Mouse (Mus musculus) hindbrain, embryonic 13.5 days (tissue): ENCODE measurements around the gene Akr1e1. TPM values are rescaled to one million over a fixed set of nuclear protein-coding genes. Genes with fewer than 3 reads are reported as not detected.
"Not testable (repeated sequence)": the region's sequence is repeated elsewhere in the genome, so short reads cannot be mapped to it uniquely, and the experiment has no call there.

Experiments used
- ATAC-seq: fragments of 200-750 bp; cut with Nextera tagmentation; 2 replicates; pipeline ENCODE4 v1.8.0; 2017; ENCODE audit warnings: moderate TSS enrichment; ENCODE audit not compliant: low FRiP score
- H3K27ac ChIP-seq: fragments of 300-500 bp; sonication (generic); 2 replicates; pipeline ENCODE4 v1.5.1; 2015; ENCODE audit warnings: inconsistent platforms, mild to moderate bottlenecking, moderate library complexity
- H3K27me3 ChIP-seq: fragments of 300-500 bp; sonication (generic); 2 replicates; pipeline ENCODE4 v1.6.1; 2015; ENCODE audit warnings: mild to moderate bottlenecking, inconsistent platforms
- H3K36me3 ChIP-seq: fragments of 300-500 bp; sonication (generic); 2 replicates; pipeline ENCODE4 v1.6.1; 2015; ENCODE audit warnings: mild to moderate bottlenecking, inconsistent platforms
- H3K4me1 ChIP-seq: fragments of 300-500 bp; sonication (generic); replicated peaks from 2 replicates; pipeline ENCODE4 v1.6.1; 2015; ENCODE audit warnings: inconsistent platforms
- H3K4me2 ChIP-seq: fragments of 300-500 bp; sonication (generic); 2 replicates; pipeline ENCODE4 v1.6.1; 2015; ENCODE audit warnings: inconsistent platforms, mild to moderate bottlenecking, moderate library complexity
- H3K4me3 ChIP-seq: fragments of 300-500 bp; sonication (generic); 2 replicates; pipeline ENCODE4 v1.5.1; 2015; ENCODE audit warnings: mild to moderate bottlenecking, inconsistent platforms
- H3K9ac ChIP-seq: fragments of 300-500 bp; sonication (generic); 2 replicates; pipeline ENCODE4 v1.6.1; 2015; ENCODE audit warnings: mild to moderate bottlenecking, inconsistent platforms
- H3K9me3 ChIP-seq: fragments of 300-500 bp; sonication (generic); 2 replicates; pipeline ENCODE4 v1.6.1; 2016; ENCODE audit warnings: inconsistent platforms
- WGBS: fragments of 180-500 bp; shearing (Covaris S2); methylation state at CpG from one replicate; pipeline ENCODE4 v1.1.7; 2015; 5-methylcytosine and 5-hydroxymethylcytosine counted together
- polyA plus RNA-seq: library from polyadenylated mRNA; unstranded; fragments of >200 nt; fragmentation: Nextera tagmentation; extraction: Ambion mirVana; gene quantifications from 2 replicates; pipeline ENCODE4 v1.2.1, GENCODE M21; 2015

Akr1e1 gene
- polyA plus RNA-seq, result 42.1 and 52.7 TPM in 2 replicates

GRCm38 (mm10) chr13:4608961-4609409, at the start of gene Akr1e1:
TSS of gene Akr1e1 (minus strand) at chr13:4609174.
- Histone ChIP-seq H3K27ac (peak within 1 kb of the TSS; percentile 78), H3K4me1 (0 out of 2 replicates have a peak, but pooled peaks cover 5% of the 10 kb centered on the region), H3K9me3 (no peaks in the 10 kb centered on the region), H3K4me2 (peak within 1 kb of the TSS; percentile 59), H3K36me3 (no peaks in the 10 kb centered on the region; the same call in 1 of the 2 replicates), H3K4me3 (peak within 1 kb of the TSS; percentile 62), H3K27me3 (no peaks in the 10 kb centered on the region), H3K9ac (peak within 1 kb of the TSS; percentile 78)
- 4% methylated on average over 10 of the region's 10 CpGs for WGBS
- peak; percentile 100 for ATAC-seq

- Histone ChIP-seq H3K27ac (no peak overlapping the region), H3K27me3 (no peaks in the 10 kb centered on the region), H3K36me3 (no peaks in the 10 kb centered on the region), H3K4me2 (no peak overlapping the region), H3K4me1 (no peaks in the 10 kb centered on the region), H3K9me3 (0 out of 2 replicates have a peak, but pooled peaks cover 7% of the 10 kb centered on the region), H3K4me3 (no peak overlapping the region), H3K9ac (no peak overlapping the region)
- ATAC-seq, result no peak
- WGBS, result 84% methylated on average over 5 of the region's 5 CpGs
These were observed 49.4 kb upstream of the Akr1e1 start for GRCm38 (mm10) chr13:4658346-4658745.

- Histone ChIP-seq H3K4me1 (no peaks in the 10 kb centered on the region), H3K36me3 (no peaks in the 10 kb centered on the region), H3K27me3 (no peaks in the 10 kb centered on the region), H3K4me2 (no peak overlapping the region), H3K9ac (no peak overlapping the region), H3K4me3 (no peak overlapping the region), H3K9me3 (0 out of 2 replicates have a peak, but pooled peaks cover 7% of the 10 kb centered on the region), H3K27ac (no peak overlapping the region)
- 85% methylated on average over 16 of the region's 16 CpGs for WGBS
- no peak for ATAC-seq
These were observed 47.5 kb upstream of the Akr1e1 start for GRCm38 (mm10) chr13:4656277-4657146.

- Histone ChIP-seq H3K27ac (no peak overlapping the region), H3K4me2 (no peak overlapping the region), H3K9me3 (0 out of 2 replicates have a peak, but pooled peaks cover 7% of the 10 kb centered on the region), H3K27me3 (no peaks in the 10 kb centered on the region), H3K36me3 (no peaks in the 10 kb centered on the region), H3K4me1 (no peaks in the 10 kb centered on the region), H3K9ac (no peak overlapping the region), H3K4me3 (no peak overlapping the region)
- WGBS, result 80% methylated on average over 3 of the region's 3 CpGs
- ATAC-seq, result no peak
These were observed 41.2 kb upstream of the Akr1e1 start for GRCm38 (mm10) chr13:4650190-4650589.

GRCm38 (mm10) chr13:4645248-4645647, 36.3 kb upstream of the Akr1e1 start:
- Histone ChIP-seq H3K9ac (no peak overlapping the region), H3K4me3 (no peak overlapping the region)

GRCm38 (mm10) chr13:4610902-4611301, 1.9 kb upstream of the Akr1e1 start:
- no peak overlapping the region for H3K27ac ChIP-seq
- ATAC-seq, result no peak
- no peaks in the 10 kb centered on the region; the same call in 1 of the 2 replicates for H3K36me3 ChIP-seq
- H3K9ac ChIP-seq, result no peak overlapping the region
- H3K27me3 ChIP-seq, result no peaks in the 10 kb centered on the region
- no peak overlapping the region for H3K4me3 ChIP-seq
- H3K4me1 ChIP-seq, result 0 out of 2 replicates have a peak, but pooled peaks cover 5% of the 10 kb centered on the region
- H3K4me2 ChIP-seq, result no peak overlapping the region
- H3K9me3 ChIP-seq, result no peaks in the 10 kb centered on the region

More at GRCm38 (mm10) chr13:4645248-4645647, 36.3 kb upstream of the Akr1e1 start:
- no peaks in the 10 kb centered on the region for H3K27me3 ChIP-seq
- ATAC-seq, result no peak
- H3K4me1 ChIP-seq, result no peaks in the 10 kb centered on the region
- WGBS, result 90% methylated on average over 3 of the region's 3 CpGs
- H3K36me3 ChIP-seq, result no peaks in the 10 kb centered on the region
- no peak overlapping the region for H3K4me2 ChIP-seq
- H3K27ac ChIP-seq, result no peak overlapping the region
- no peaks in the 10 kb centered on the region for H3K9me3 ChIP-seq

- Histone ChIP-seq H3K9ac (peak overlapping the region; percentile 78), H3K4me2 (peak overlapping the region; percentile 59), H3K36me3 (no peaks in the 10 kb centered on the region; the same call in 1 of the 2 replicates), H3K27me3 (no peaks in the 10 kb centered on the region), H3K9me3 (no peaks in the 10 kb centered on the region), H3K4me1 (0 out of 2 replicates have a peak, but pooled peaks cover 5% of the 10 kb centered on the region), H3K4me3 (peak overlapping the region; percentile 62), H3K27ac (peak overlapping the region; percentile 78)
- whole genome bisulfite sequencing, result 21% methylated on average over 9 of the region's 9 CpGs
- no peak; the same call in 1 of the 2 replicates for ATAC-seq
These were observed 444 bp downstream of the Akr1e1 start for GRCm38 (mm10) chr13:4608530-4608929.

- Histone ChIP-seq H3K27me3 (no peaks in the 10 kb centered on the region), H3K4me1 (0 out of 2 replicates have a peak, but pooled peaks cover 5% of the 10 kb centered on the region), H3K27ac (no peak overlapping the region), H3K4me2 (no peak overlapping the region), H3K36me3 (peaks cover 9% of the 10 kb centered on the region), H3K9me3 (no peaks in the 10 kb centered on the region), H3K9ac (no peak overlapping the region), H3K4me3 (no peak overlapping the region)
- WGBS, result 92% methylated on average over 4 of the region's 4 CpGs
- ATAC-seq, result no peak
These were observed 2.2 kb downstream of the Akr1e1 start for GRCm38 (mm10) chr13:4606821-4607220.

- not testable (repeated sequence) for H3K4me3 ChIP-seq, H3K4me1 ChIP-seq, H3K9me3 ChIP-seq, H3K27me3 ChIP-seq, ATAC-seq, H3K27ac ChIP-seq, H3K4me2 ChIP-seq, H3K9ac ChIP-seq
- 77% methylated on average over 3 of the region's 3 CpGs for WGBS
- peaks cover 42% of the 10 kb centered on the region for H3K36me3 ChIP-seq
These were observed 5.5 kb downstream of the Akr1e1 start for GRCm38 (mm10) chr13:4603431-4603830.

- Histone ChIP-seq H3K4me3 (no peak overlapping the region), H3K27ac (no peak overlapping the region), H3K36me3 (no peaks in the 10 kb centered on the region), H3K9me3 (no peaks in the 10 kb centered on the region), H3K4me2 (no peak overlapping the region), H3K9ac (no peak overlapping the region), H3K4me1 (no peaks in the 10 kb centered on the region), H3K27me3 (no peaks in the 10 kb centered on the region)
- ATAC-seq, result no peak
- WGBS, result 92% methylated on average over 1 of the region's 1 CpGs
These were observed 32.1 kb downstream of the Akr1e1 start for GRCm38 (mm10) chr13:4576921-4577320.

GRCm38 (mm10) chr13:4573871-4574270, 35.1 kb downstream of the Akr1e1 start, which contains the start of gene Akr1c21:
TSS of gene Akr1c21 (plus strand) at chr13:4574075.
- no peaks in the 10 kb centered on the region for H3K36me3 ChIP-seq
- ATAC-seq, result no peak
- 78% methylated on average over 1 of the region's 1 CpGs for WGBS
- no peak within 1 kb of the TSS for H3K4me3 ChIP-seq
- no peak within 1 kb of the TSS for H3K27ac ChIP-seq
- H3K9ac ChIP-seq, result no peak within 1 kb of the TSS
- no peaks in the 10 kb centered on the region for H3K9me3 ChIP-seq
- no peaks in the 10 kb centered on the region for H3K4me1 ChIP-seq
- H3K4me2 ChIP-seq, result no peak within 1 kb of the TSS
- H3K27me3 ChIP-seq, result no peaks in the 10 kb centered on the region

- no peaks in the 10 kb centered on the region for H3K27me3 ChIP-seq
- H3K4me2 ChIP-seq, result no peak overlapping the region
- no peak overlapping the region for H3K4me3 ChIP-seq
- no peaks in the 10 kb centered on the region for H3K9me3 ChIP-seq
- H3K4me1 ChIP-seq, result no peaks in the 10 kb centered on the region
- no peak for ATAC-seq
- H3K27ac ChIP-seq, result no peak overlapping the region
- no peaks in the 10 kb centered on the region for H3K36me3 ChIP-seq
- no peak overlapping the region for H3K9ac ChIP-seq
- 85% methylated on average over 2 of the region's 2 CpGs for WGBS
These were observed 43.0 kb downstream of the Akr1e1 start for GRCm38 (mm10) chr13:4565996-4566395.
